Mouse (Mus musculus): ENCODE data around the gene Ccdc155. TPM values are rescaled to one million over a fixed set of nuclear protein-coding genes. Genes with fewer than 3 reads are reported as not detected.

Ccdc155 gene
- total RNA-seq (2012; rRNA removed), result 2.4 and 2.7 TPM in 2 replicates

- H3K9ac ChIP-seq (ENCODE audit: insufficient read depth, low read depth, low read length, poor library complexity, severe bottlenecking), result peak within 1 kb of the TSS; percentile 73
- DNase-seq (ENCODE audit: low read depth, low spot score), result peak; percentile 98
- H3K36me3 ChIP-seq (ENCODE audit: control insufficient read depth, insufficient read depth, low read length, poor library complexity, severe bottlenecking), result no peaks in the 10 kb centered on the region
- peaks cover 0 to 4% of the 10 kb centered on the region in 2 experiments; a peak in 1 of 4 replicates for H3K4me1 ChIP-seq (ENCODE audit: control insufficient read depth in 2 of 2, insufficient read depth in 2 of 2, low read length in 2 of 2, poor library complexity in 1 of 2)
- in situ Hi-C loops (cut with MboI; ENCODE audit: low sequenced_read_pairs in 2 of 2, unreplicated experiment in 2 of 2), result no loop called here
- no peaks in the 10 kb centered on the region for H3K9me3 ChIP-seq (ENCODE audit: control insufficient read depth, insufficient read depth, low read depth, low read length)
- TF ChIP-seq ZC3H11A (IDR thresholded peaks at IDR 0.05; ENCODE audit: borderline replicate concordance, low read depth, low read length) (no peak), MAFK (IDR thresholded peaks at IDR 0.05; ENCODE audit: insufficient read depth, low read depth, low read length) (no peak), CHD2 (IDR thresholded peaks at IDR 0.05; ENCODE audit: low read depth, low read length) (0 out of 2 replicates have a peak, but pooled peaks have one; percentile 26)
- no peak within 1 kb of the TSS for H3K27ac ChIP-seq (ENCODE audit: insufficient read depth, low read depth, low read length, poor library complexity, severe bottlenecking)
- peak within 1 kb of the TSS; percentile 54 to 64 for H3K4me3 ChIP-seq (ENCODE audit: insufficient read depth in 1 of 2, low read depth in 1 of 2, low read length in 2 of 2, poor library complexity in 1 of 2, severe bottlenecking in 1 of 2)
These were observed at the start of gene Ccdc155 for GRCm38 (mm10) chr7:45204380-45205143. Gene Ccdc155 (minus strand): TSS chr7:45204892.

DNA sequence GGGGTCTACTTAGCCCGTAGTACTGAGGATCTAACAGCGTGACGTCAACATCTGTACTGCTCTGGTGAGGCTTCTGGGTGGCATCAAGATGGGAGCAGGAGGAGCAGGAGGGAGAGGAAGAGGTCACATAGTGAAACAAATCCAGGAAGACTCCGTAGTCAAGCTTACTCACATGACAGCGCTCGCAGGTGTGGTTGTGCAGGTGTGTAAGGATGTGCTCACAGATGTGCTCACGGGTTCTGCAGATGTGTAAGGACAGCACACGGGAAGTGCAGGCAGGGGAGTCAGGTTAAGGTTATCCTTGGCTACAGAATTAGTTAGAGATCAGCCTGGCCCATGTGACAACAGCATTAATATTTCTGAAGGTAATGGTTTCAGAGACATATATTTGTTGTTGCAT, 49.1 kb upstream of the Ccdc155 start:
- in situ Hi-C loops (cut with MboI; ENCODE audit: low sequenced_read_pairs in 2 of 2, unreplicated experiment in 2 of 2), result no loop called here
- DNase-seq (ENCODE audit: low read depth, low spot score), result no peak
- no peaks in the 10 kb centered on the region for H3K36me3 ChIP-seq (ENCODE audit: control insufficient read depth, insufficient read depth, low read length, poor library complexity, severe bottlenecking)
- no peaks in the 10 kb centered on the region for H3K9me3 ChIP-seq (ENCODE audit: control insufficient read depth, insufficient read depth, low read depth, low read length)
- H3K9ac ChIP-seq (ENCODE audit: insufficient read depth, low read depth, low read length, poor library complexity, severe bottlenecking), result no peak overlapping the region
- H3K27ac ChIP-seq (ENCODE audit: insufficient read depth, low read depth, low read length, poor library complexity, severe bottlenecking), result no peak overlapping the region
- no peak for TF ChIP-seq CHD2 (IDR thresholded peaks at IDR 0.05; ENCODE audit: low read depth, low read length)
- no peak for TF ChIP-seq ZC3H11A (IDR thresholded peaks at IDR 0.05; ENCODE audit: borderline replicate concordance, low read depth, low read length)
- no peak for TF ChIP-seq ZNF384 (IDR thresholded peaks at IDR 0.05; ENCODE audit: low read depth, low read length)
- no peaks in the 10 kb centered on the region for H3K4me1 ChIP-seq (ENCODE audit: control insufficient read depth in 2 of 2, insufficient read depth in 2 of 2, low read length in 2 of 2, poor library complexity in 1 of 2)
- no peak overlapping the region for H3K4me3 ChIP-seq (ENCODE audit: insufficient read depth in 1 of 2, low read depth in 1 of 2, low read length in 2 of 2, poor library complexity in 1 of 2, severe bottlenecking in 1 of 2)

DNA sequence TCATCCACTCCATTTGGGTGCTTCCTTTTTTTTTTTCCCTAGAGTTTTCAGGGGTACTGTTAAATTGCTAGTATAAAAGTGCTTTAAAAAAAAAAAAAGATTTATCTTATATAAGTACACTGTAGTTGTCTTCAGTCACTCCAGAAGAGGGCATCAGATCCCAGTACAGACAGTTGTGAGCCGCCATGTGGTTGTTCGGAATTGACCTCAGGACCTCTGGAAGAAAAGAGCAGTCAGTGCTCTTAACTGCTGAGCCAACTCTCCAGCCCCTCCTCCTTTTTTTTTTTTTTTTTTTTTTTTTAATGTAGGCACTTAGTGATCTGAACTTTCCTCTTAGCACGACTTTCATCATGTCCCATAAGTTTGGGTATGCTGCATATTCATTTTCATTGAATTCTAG, 43.0 kb upstream of the Ccdc155 start:
- Histone ChIP-seq H3K36me3 (ENCODE audit: control insufficient read depth, insufficient read depth, low read length, poor library complexity, severe bottlenecking) (no peaks in the 10 kb centered on the region), H3K9me3 (ENCODE audit: control insufficient read depth, insufficient read depth, low read depth, low read length) (no peaks in the 10 kb centered on the region), H3K9ac (ENCODE audit: insufficient read depth, low read depth, low read length, poor library complexity, severe bottlenecking) (no peak overlapping the region), H3K27ac (ENCODE audit: insufficient read depth, low read depth, low read length, poor library complexity, severe bottlenecking) (peak overlapping the region; percentile 10; the same call in 1 of the 2 replicates), H3K4me3 (ENCODE audit: insufficient read depth in 1 of 2, low read depth in 1 of 2, low read length in 2 of 2, poor library complexity in 1 of 2, severe bottlenecking in 1 of 2) (no peak overlapping the region; a peak in 1 of 4 replicates), H3K4me1 (ENCODE audit: control insufficient read depth in 2 of 2, insufficient read depth in 2 of 2, low read length in 2 of 2, poor library complexity in 1 of 2) (0 out of 4 replicates have a peak, but pooled peaks cover 0 to 2% of the 10 kb centered on the region in 2 experiments)
- in situ Hi-C loops (cut with MboI; ENCODE audit: low sequenced_read_pairs in 2 of 2, unreplicated experiment in 2 of 2), result no loop called here
- TF ChIP-seq ZNF384 (IDR thresholded peaks at IDR 0.05; ENCODE audit: low read depth, low read length) (peak; percentile 88), HCFC1 (IDR thresholded peaks at IDR 0.05; ENCODE audit: borderline replicate concordance, insufficient read depth, low read length) (no peak), MAFK (IDR thresholded peaks at IDR 0.05; ENCODE audit: insufficient read depth, low read depth, low read length) (no peak)
- no peak for DNase-seq (ENCODE audit: low read depth, low spot score)

- DNase-seq (ENCODE audit: low read depth, low spot score), result no peak
- Histone ChIP-seq H3K36me3 (ENCODE audit: control insufficient read depth, insufficient read depth, low read length, poor library complexity, severe bottlenecking) (no peaks in the 10 kb centered on the region), H3K4me3 (ENCODE audit: insufficient read depth in 1 of 2, low read depth in 1 of 2, low read length in 2 of 2, poor library complexity in 1 of 2, severe bottlenecking in 1 of 2) (peak overlapping the region; percentile 32 to 36; a peak in 3 of 4 replicates), H3K27ac (ENCODE audit: insufficient read depth, low read depth, low read length, poor library complexity, severe bottlenecking) (peak overlapping the region; percentile 85; the same call in 1 of the 2 replicates), H3K9me3 (ENCODE audit: control insufficient read depth, insufficient read depth, low read depth, low read length) (no peaks in the 10 kb centered on the region), H3K4me1 (ENCODE audit: control insufficient read depth in 2 of 2, insufficient read depth in 2 of 2, low read length in 2 of 2, poor library complexity in 1 of 2) (peaks cover 11 to 23% of the 10 kb centered on the region in 2 experiments), H3K9ac (ENCODE audit: insufficient read depth, low read depth, low read length, poor library complexity, severe bottlenecking) (peak overlapping the region; percentile 73; the same call in 1 of the 2 replicates)
- TF ChIP-seq HCFC1 (IDR thresholded peaks at IDR 0.05; ENCODE audit: borderline replicate concordance, insufficient read depth, low read length) (no peak), ZC3H11A (IDR thresholded peaks at IDR 0.05; ENCODE audit: borderline replicate concordance, low read depth, low read length) (no peak), ZNF384 (IDR thresholded peaks at IDR 0.05; ENCODE audit: low read depth, low read length) (no peak), MAFK (IDR thresholded peaks at IDR 0.05; ENCODE audit: insufficient read depth, low read depth, low read length) (no peak), CHD2 (IDR thresholded peaks at IDR 0.05; ENCODE audit: low read depth, low read length) (no peak)
- in situ Hi-C loops (cut with MboI; ENCODE audit: low sequenced_read_pairs in 2 of 2, unreplicated experiment in 2 of 2), result no loop called here
These were observed 36.7 kb upstream of the Ccdc155 start for GRCm38 (mm10) chr7:45241389-45241749.

Measured in ES-E14 (cell line).